Mouse (Mus musculus): ENCODE measurements around the gene Taar2. TPM values are rescaled to one million over a fixed set of nuclear protein-coding genes. Genes with fewer than 3 reads are reported as not detected.

Taar2 gene
- not detected for polyA plus RNA-seq (2015; fragmentation: Illumina TruSeq; extraction: RNeasy Lipid Tissue Mini Kit (QIAGEN cat#74804); ENCODE audit: insufficient read depth, low read depth, low replicate concordance)

DNA sequence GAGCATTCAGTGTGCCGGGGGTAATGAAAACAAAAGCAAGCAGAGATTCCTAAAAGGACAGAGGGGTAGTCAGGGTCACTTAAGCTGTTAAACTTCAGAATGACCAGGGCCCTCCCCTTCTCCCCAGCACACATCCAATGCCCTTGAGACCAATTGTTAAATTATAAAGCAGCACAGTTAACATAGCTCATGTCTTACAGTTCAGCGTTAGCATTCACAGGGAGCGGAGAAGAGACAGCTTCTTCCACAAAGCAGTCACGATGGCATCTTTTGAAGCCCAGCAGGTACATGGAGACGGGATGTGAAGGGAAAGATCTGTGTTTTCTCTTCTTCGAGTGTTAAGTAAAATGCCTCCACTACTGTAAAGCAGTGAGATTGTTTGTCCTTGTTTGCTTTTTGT lies at the start of gene Taar2:
TSS of gene Taar2 (plus strand) at position 261 of the 400 bp plus-strand sequence.

GRCm38 (mm10) chr10:23894601-23895349 lies 43.6 kb upstream of the Taar2 start, which contains the start of gene Vnn1:
TSS of gene Vnn1 (plus strand) at chr10:23894688.

GRCm38 (mm10) chr10:23920056-23920455 lies 18.3 kb upstream of the Taar2 start, which contains the start of gene Taar1:
TSS of gene Taar1 (plus strand) at chr10:23920356.

GRCm38 (mm10) chr10:23949508-23950005 lies 11.2 kb downstream of the Taar2 start, which contains the start of gene Taar3:
TSS of gene Taar3 (plus strand) at chr10:23949558.

GRCm38 (mm10) chr10:23960444-23960915 lies 22.1 kb downstream of the Taar2 start, which contains the start of gene Taar4:
TSS of gene Taar4 (plus strand) at chr10:23960494.

DNA sequence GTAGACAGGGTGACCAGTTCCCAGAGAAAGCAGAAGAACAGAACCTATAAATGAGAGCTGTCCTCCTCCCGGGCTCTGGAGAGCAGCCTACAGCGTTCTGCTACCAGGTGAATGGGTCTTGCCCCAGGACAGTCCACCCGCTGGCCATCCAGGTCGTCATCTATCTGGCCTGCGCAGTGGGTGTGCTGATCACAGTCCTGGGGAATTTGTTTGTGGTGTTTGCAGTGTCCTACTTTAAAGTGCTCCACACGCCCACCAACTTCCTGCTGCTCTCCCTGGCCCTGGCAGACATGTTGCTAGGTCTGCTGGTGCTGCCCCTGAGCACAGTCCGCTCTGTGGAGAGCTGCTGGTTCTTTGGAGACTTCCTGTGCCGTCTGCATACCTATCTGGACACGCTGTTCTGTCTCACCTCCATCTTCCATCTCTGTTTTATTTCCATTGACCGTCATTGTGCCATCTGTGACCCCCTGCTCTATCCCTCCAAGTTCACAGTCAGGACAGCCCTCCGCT lies 32.3 kb downstream of the Taar2 start, which contains the start of gene Taar5:
TSS of gene Taar5 (plus strand) at position 51 of the 510 bp plus-strand sequence.

DNA sequence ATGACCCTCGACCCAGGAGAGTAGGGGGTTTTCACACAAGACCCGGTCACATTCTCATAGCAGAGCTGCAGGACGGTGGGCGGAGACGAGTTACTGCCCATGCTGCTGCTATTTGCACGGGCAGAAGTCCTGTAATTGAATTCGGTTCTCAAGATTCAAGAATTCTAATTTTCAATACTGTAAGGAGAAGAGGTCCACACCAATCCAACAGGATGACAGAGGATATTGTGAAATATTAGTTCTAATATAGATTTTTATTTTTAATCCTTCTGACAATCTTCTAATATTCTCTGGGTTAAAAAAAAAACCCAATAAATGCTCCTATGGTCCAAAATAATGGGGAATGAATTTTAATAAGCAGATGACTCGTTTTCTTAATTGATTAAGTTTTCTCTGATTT lies 47.2 kb downstream of the Taar2 start, which contains the start of gene Taar6:
TSS of gene Taar6 (minus strand) at position 101 of the 400 bp plus-strand sequence.

Other genes with a start within 250 kb of the Taar2 start
- gene Rps12, start 151.3 kb upstream of the Taar2 start, polyA plus RNA-seq (2015; fragmentation: Illumina TruSeq; extraction: RNeasy Lipid Tissue Mini Kit (QIAGEN cat#74804); ENCODE audit: insufficient read depth, low read depth, low replicate concordance) = 1,153 TPM
- gene Slc18b1, start 141.6 kb upstream of the Taar2 start, polyA plus RNA-seq (2015; fragmentation: Illumina TruSeq; extraction: RNeasy Lipid Tissue Mini Kit (QIAGEN cat#74804); ENCODE audit: insufficient read depth, low read depth, low replicate concordance) = 2.6 TPM
- gene Vnn3, start 87.1 kb upstream of the Taar2 start, polyA plus RNA-seq (2015; fragmentation: Illumina TruSeq; extraction: RNeasy Lipid Tissue Mini Kit (QIAGEN cat#74804); ENCODE audit: insufficient read depth, low read depth, low replicate concordance) = not detected
- gene Vnn1, start 43.9 kb upstream of the Taar2 start, polyA plus RNA-seq (2015; fragmentation: Illumina TruSeq; extraction: RNeasy Lipid Tissue Mini Kit (QIAGEN cat#74804); ENCODE audit: insufficient read depth, low read depth, low replicate concordance) = 0.66 TPM
- gene Taar1, start 18.2 kb upstream of the Taar2 start, polyA plus RNA-seq (2015; fragmentation: Illumina TruSeq; extraction: RNeasy Lipid Tissue Mini Kit (QIAGEN cat#74804); ENCODE audit: insufficient read depth, low read depth, low replicate concordance) = not detected
- gene Taar3, start 11.0 kb downstream of the Taar2 start, polyA plus RNA-seq (2015; fragmentation: Illumina TruSeq; extraction: RNeasy Lipid Tissue Mini Kit (QIAGEN cat#74804); ENCODE audit: insufficient read depth, low read depth, low replicate concordance) = not detected
- gene Taar4, start 21.9 kb downstream of the Taar2 start, polyA plus RNA-seq (2015; fragmentation: Illumina TruSeq; extraction: RNeasy Lipid Tissue Mini Kit (QIAGEN cat#74804); ENCODE audit: insufficient read depth, low read depth, low replicate concordance) = not detected
- gene Taar5, start 32.1 kb downstream of the Taar2 start, polyA plus RNA-seq (2015; fragmentation: Illumina TruSeq; extraction: RNeasy Lipid Tissue Mini Kit (QIAGEN cat#74804); ENCODE audit: insufficient read depth, low read depth, low replicate concordance) = not detected
- gene Taar6, start 47.1 kb downstream of the Taar2 start, polyA plus RNA-seq (2015; fragmentation: Illumina TruSeq; extraction: RNeasy Lipid Tissue Mini Kit (QIAGEN cat#74804); ENCODE audit: insufficient read depth, low read depth, low replicate concordance) = not detected
- gene Taar7a, start 54.9 kb downstream of the Taar2 start, polyA plus RNA-seq (2015; fragmentation: Illumina TruSeq; extraction: RNeasy Lipid Tissue Mini Kit (QIAGEN cat#74804); ENCODE audit: insufficient read depth, low read depth, low replicate concordance) = not detected
- not detected for gene Taar7b, start 61.4 kb downstream of the Taar2 start, polyA plus RNA-seq (2015; fragmentation: Illumina TruSeq; extraction: RNeasy Lipid Tissue Mini Kit (QIAGEN cat#74804); ENCODE audit: insufficient read depth, low read depth, low replicate concordance)
- gene Taar7d, start 88.7 kb downstream of the Taar2 start, polyA plus RNA-seq (2015; fragmentation: Illumina TruSeq; extraction: RNeasy Lipid Tissue Mini Kit (QIAGEN cat#74804); ENCODE audit: insufficient read depth, low read depth, low replicate concordance) = not detected
- not detected for gene Taar7e, start 99.0 kb downstream of the Taar2 start, polyA plus RNA-seq (2015; fragmentation: Illumina TruSeq; extraction: RNeasy Lipid Tissue Mini Kit (QIAGEN cat#74804); ENCODE audit: insufficient read depth, low read depth, low replicate concordance)
- gene Taar7f, start 110.9 kb downstream of the Taar2 start, polyA plus RNA-seq (2015; fragmentation: Illumina TruSeq; extraction: RNeasy Lipid Tissue Mini Kit (QIAGEN cat#74804); ENCODE audit: insufficient read depth, low read depth, low replicate concordance) = not detected
- not detected for gene Taar8a, start 137.9 kb downstream of the Taar2 start, polyA plus RNA-seq (2015; fragmentation: Illumina TruSeq; extraction: RNeasy Lipid Tissue Mini Kit (QIAGEN cat#74804); ENCODE audit: insufficient read depth, low read depth, low replicate concordance)
- not detected for gene Taar8b, start 153.7 kb downstream of the Taar2 start, polyA plus RNA-seq (2015; fragmentation: Illumina TruSeq; extraction: RNeasy Lipid Tissue Mini Kit (QIAGEN cat#74804); ENCODE audit: insufficient read depth, low read depth, low replicate concordance)
- gene Taar8c, start 163.3 kb downstream of the Taar2 start, polyA plus RNA-seq (2015; fragmentation: Illumina TruSeq; extraction: RNeasy Lipid Tissue Mini Kit (QIAGEN cat#74804); ENCODE audit: insufficient read depth, low read depth, low replicate concordance) = not detected
- gene Taar9, start 171.0 kb downstream of the Taar2 start, polyA plus RNA-seq (2015; fragmentation: Illumina TruSeq; extraction: RNeasy Lipid Tissue Mini Kit (QIAGEN cat#74804); ENCODE audit: insufficient read depth, low read depth, low replicate concordance) = not detected
- gene Stx7, start 210.7 kb downstream of the Taar2 start, polyA plus RNA-seq (2015; fragmentation: Illumina TruSeq; extraction: RNeasy Lipid Tissue Mini Kit (QIAGEN cat#74804); ENCODE audit: insufficient read depth, low read depth, low replicate concordance) = 11.3 TPM

Data from pancreas, adult 10 weeks (tissue).